Mouse (Mus musculus): Measurements from ENCODE around the gene Elp4.

- no peak for TF ChIP-seq CTCF (IDR thresholded peaks at IDR 0.05; ENCODE audit: control insufficient read depth, insufficient read depth, insufficient read length)
- TF ChIP-seq USF1 (IDR thresholded peaks at IDR 0.05; ENCODE audit: low read depth): peak; percentile 8
- TF ChIP-seq MAX (IDR thresholded peaks at IDR 0.05): no peak
- TF ChIP-seq MYOD1 (IDR thresholded peaks at IDR 0.05; ENCODE audit: control insufficient read depth, insufficient read length, low read depth): no peak
- TF ChIP-seq FOSL1 (IDR thresholded peaks at IDR 0.05; ENCODE audit: insufficient read depth, low read length, poor library complexity, severe bottlenecking): no peak
- TF ChIP-seq CEBPB (IDR thresholded peaks at IDR 0.05; ENCODE audit: low read depth): no peak
Measured at GRCm38 (mm10) chr2:105916671-105917070, 12.3 kb upstream of the Elp4 start.
